Mouse (Mus musculus): ENCODE measurements around the gene Gm20388. TPM values are rescaled to one million over a fixed set of nuclear protein-coding genes. Genes with fewer than 3 reads are reported as not detected.

The Gm20388 gene
- total RNA-seq, 2 experiments from 2014 or later: 18.6 TPM; not detected in 1

GRCm38 (mm10) chr8:123361082-123361739 lies 3450.6 kb downstream of the Gm20388 start:
- peak; percentile 85 to 87 for DNase-seq (ENCODE audit: low spot score in 2 of 2)
- intact Hi-C loops (cut with DNase I): loop anchor here (2.0 kb wide), 1 partner anchor 42 kb away; the partner anchor contains the start of gene Fanca

- intact Hi-C loops (cut with DNase I): loop anchor here (5.0 kb wide), 1 partner anchor 121 kb away; the partner anchor contains the start of genes Vps9d1 and Zfp276
- peak; percentile 96 to 98 for DNase-seq (ENCODE audit: low spot score in 2 of 2)
Measured at GRCm38 (mm10) chr8:123373403-123374238, 3463.0 kb downstream of the Gm20388 start, which contains the start of gene Tcf25. Gene Tcf25 (plus strand): TSS chr8:123373753.

- DNase-seq (ENCODE audit: low spot score in 2 of 2): peak; percentile 93 to 94
Measured at GRCm38 (mm10) chr8:123374239-123374578, 3463.6 kb downstream of the Gm20388 start.

GRCm38 (mm10) chr8:123375701-123376100 lies 3465.1 kb downstream of the Gm20388 start:
- intact Hi-C loops (cut with DNase I): no loop called here
- DNase-seq (ENCODE audit: low spot score in 2 of 2): no peak

More at GRCm38 (mm10) chr8:123374239-123374578, 3463.6 kb downstream of the Gm20388 start:
- intact Hi-C loops (cut with DNase I): loop anchor here (5.0 kb wide), 1 partner anchor 122 kb away; the partner anchor contains the start of genes Vps9d1 and Zfp276

GRCm38 (mm10) chr8:123376106-123376505 lies 3465.5 kb downstream of the Gm20388 start:
- no peak for DNase-seq (ENCODE audit: low spot score in 2 of 2)
- intact Hi-C loops (cut with DNase I): no loop called here

GRCm38 (mm10) chr8:123381711-123382110 lies 3471.1 kb downstream of the Gm20388 start:
- DNase-seq (ENCODE audit: low spot score in 2 of 2): no peak
- intact Hi-C loops (cut with DNase I): no loop called here

GRCm38 (mm10) chr8:123382516-123382915 lies 3471.9 kb downstream of the Gm20388 start:
- no peak for DNase-seq (ENCODE audit: low spot score in 2 of 2)
- intact Hi-C loops (cut with DNase I): no loop called here

GRCm38 (mm10) chr8:123384883-123385540 lies 3474.4 kb downstream of the Gm20388 start:
- DNase-seq (ENCODE audit: low spot score in 2 of 2): no peak
- intact Hi-C loops (cut with DNase I): no loop called here

- no peak for DNase-seq (ENCODE audit: low spot score in 2 of 2)
- intact Hi-C loops (cut with DNase I): no loop called here
Measured at GRCm38 (mm10) chr8:123387041-123387440, 3476.4 kb downstream of the Gm20388 start.

- intact Hi-C loops (cut with DNase I): no loop called here
- no peak for DNase-seq (ENCODE audit: low spot score in 2 of 2)
Measured at GRCm38 (mm10) chr8:123387801-123388200, 3477.2 kb downstream of the Gm20388 start.

GRCm38 (mm10) chr8:123389026-123389425 lies 3478.4 kb downstream of the Gm20388 start:
- DNase-seq (ENCODE audit: low spot score in 2 of 2): no peak
- intact Hi-C loops (cut with DNase I): no loop called here

- DNase-seq (ENCODE audit: low spot score in 2 of 2): no peak
- intact Hi-C loops (cut with DNase I): no loop called here
Measured at GRCm38 (mm10) chr8:123398308-123398707, 3487.7 kb downstream of the Gm20388 start.

- intact Hi-C loops (cut with DNase I): no loop called here
Measured at GRCm38 (mm10) chr8:123401936-123402335, 3491.3 kb downstream of the Gm20388 start.

GRCm38 (mm10) chr8:123402730-123403326 lies 3492.2 kb downstream of the Gm20388 start:
- intact Hi-C loops (cut with DNase I): no loop called here
- no peak for DNase-seq (ENCODE audit: low spot score in 2 of 2)

More at GRCm38 (mm10) chr8:123401936-123402335, 3491.3 kb downstream of the Gm20388 start:
- DNase-seq (ENCODE audit: low spot score in 2 of 2): no peak

- intact Hi-C loops (cut with DNase I): no loop called here
- DNase-seq (ENCODE audit: low spot score in 2 of 2): no peak
Measured at GRCm38 (mm10) chr8:123404521-123404920, 3493.9 kb downstream of the Gm20388 start.

- DNase-seq (ENCODE audit: low spot score in 2 of 2): peak; percentile 71 to 80
- intact Hi-C loops (cut with DNase I): no loop called here
Measured at GRCm38 (mm10) chr8:123406786-123407185, 3496.1 kb downstream of the Gm20388 start, which contains the start of gene Mc1r. Gene Mc1r (plus strand): TSS chr8:123407107.

- intact Hi-C loops (cut with DNase I): no loop called here
- no peak for DNase-seq (ENCODE audit: low spot score in 2 of 2)
Measured at GRCm38 (mm10) chr8:123407612-123408011, 3497.0 kb downstream of the Gm20388 start.

- no peak for DNase-seq (ENCODE audit: low spot score in 2 of 2)
- intact Hi-C loops (cut with DNase I): no loop called here
Measured at GRCm38 (mm10) chr8:123408586-123409544, 3498.2 kb downstream of the Gm20388 start.
